Mouse (Mus musculus) 3134 (cell line): ENCODE measurements around the gene Tigit.
A peak's percentile ranks its signal among the peaks of the same experiment; 100 is the strongest.

Source experiments
- DNase-seq: peaks from one replicate; pipeline ENCODE4 v3.0.0-alpha.2; 2011; ENCODE audit warnings: low spot score; ENCODE audit not compliant: insufficient read length; ENCODE audit errors: extremely low read depth

The Tigit gene

GRCm38 (mm10) chr16:43623315-43624000 lies 40.5 kb downstream of the Tigit start:
- DNase-seq = no peak

- no peak for DNase-seq
Measured at GRCm38 (mm10) chr16:43620359-43620758, 43.6 kb downstream of the Tigit start.

- peak; percentile 5 for DNase-seq
Measured at GRCm38 (mm10) chr16:43619277-43619676, 44.7 kb downstream of the Tigit start.

GRCm38 (mm10) chr16:43618286-43618685 lies 45.7 kb downstream of the Tigit start:
- peak; percentile 14 for DNase-seq

- DNase-seq = no peak
Measured at GRCm38 (mm10) chr16:43617346-43617745, 46.6 kb downstream of the Tigit start.

- DNase-seq = no peak
Measured at GRCm38 (mm10) chr16:43616348-43616747, 47.6 kb downstream of the Tigit start.

GRCm38 (mm10) chr16:43610375-43610774 lies 53.6 kb downstream of the Tigit start:
- no peak for DNase-seq

- DNase-seq = no peak
Measured at GRCm38 (mm10) chr16:43608066-43608465, 55.9 kb downstream of the Tigit start.

- DNase-seq = no peak
Measured at GRCm38 (mm10) chr16:43607086-43607485, 56.9 kb downstream of the Tigit start.

GRCm38 (mm10) chr16:43604399-43605013 lies 59.4 kb downstream of the Tigit start:
- no peak for DNase-seq

GRCm38 (mm10) chr16:43603591-43604141 lies 60.3 kb downstream of the Tigit start:
- no peak for DNase-seq

GRCm38 (mm10) chr16:43602573-43602972 lies 61.4 kb downstream of the Tigit start:
- no peak for DNase-seq

- no peak for DNase-seq
Measured at GRCm38 (mm10) chr16:43599707-43600106, 64.2 kb downstream of the Tigit start.
